Mouse (Mus musculus) cerebellum, adult 2 months (tissue): ENCODE data around the gene Dnah12.

Experiments used
- CTCF ChIP-seq: fragments of 200-500 bp; IDR thresholded peaks from 2 replicates; pipeline ENCODE4 v1.5.1; 2011; ENCODE audit warnings: low read depth, mild to moderate bottlenecking, control low read depth, low read length, moderate library complexity, borderline replicate concordance; ENCODE audit not compliant: insufficient read depth
- POLR2A ChIP-seq: fragments of 200-500 bp; IDR thresholded peaks from 2 replicates; pipeline ENCODE4 v1.6.1; 2011; ENCODE audit warnings: low read length, control low read depth, borderline replicate concordance; ENCODE audit not compliant: insufficient read depth

- TF ChIP-seq CTCF: no peak
- no peak for TF ChIP-seq POLR2A
These were observed 206.4 kb downstream of the Dnah12 start for GRCm38 (mm10) chr14:26899490-26899889.
